Mouse (Mus musculus) bone marrow, adult 2 months (tissue): Measurements from ENCODE around the gene Eif4a2.
"Not testable (repeated sequence)": the region's sequence is repeated elsewhere in the genome, so short reads cannot be mapped to it uniquely, and the experiment has no call there.

ENCODE experiments used
- CTCF ChIP-seq: fragments of 200-500 bp; IDR thresholded peaks from 2 replicates; pipeline ENCODE4 v1.5.1; 2011; ENCODE audit warnings: low read length, control low read depth; ENCODE audit not compliant: control insufficient read depth, insufficient read depth
- POLR2A ChIP-seq: fragments of 200-500 bp; IDR thresholded peaks from 2 replicates; pipeline ENCODE4 v1.6.1; 2011; ENCODE audit warnings: low read depth, mild to moderate bottlenecking, control low read depth, low read length, borderline replicate concordance; ENCODE audit not compliant: control insufficient read depth

- TF ChIP-seq CTCF, POLR2A: not testable (repeated sequence)
Observed at GRCm38 (mm10) chr16:23087159-23087558, 20.1 kb upstream of the Eif4a2 start.
